Mouse (Mus musculus): ENCODE results near the gene Foxe3. TPM values are rescaled to one million over a fixed set of nuclear protein-coding genes. Genes with fewer than 3 reads are reported as not detected.
A peak's percentile ranks its signal among the peaks of the same experiment; 100 is the strongest.

Gene Foxe3
- polyA plus RNA-seq, 1 experiment from 2014 or later: not detected

DNA sequence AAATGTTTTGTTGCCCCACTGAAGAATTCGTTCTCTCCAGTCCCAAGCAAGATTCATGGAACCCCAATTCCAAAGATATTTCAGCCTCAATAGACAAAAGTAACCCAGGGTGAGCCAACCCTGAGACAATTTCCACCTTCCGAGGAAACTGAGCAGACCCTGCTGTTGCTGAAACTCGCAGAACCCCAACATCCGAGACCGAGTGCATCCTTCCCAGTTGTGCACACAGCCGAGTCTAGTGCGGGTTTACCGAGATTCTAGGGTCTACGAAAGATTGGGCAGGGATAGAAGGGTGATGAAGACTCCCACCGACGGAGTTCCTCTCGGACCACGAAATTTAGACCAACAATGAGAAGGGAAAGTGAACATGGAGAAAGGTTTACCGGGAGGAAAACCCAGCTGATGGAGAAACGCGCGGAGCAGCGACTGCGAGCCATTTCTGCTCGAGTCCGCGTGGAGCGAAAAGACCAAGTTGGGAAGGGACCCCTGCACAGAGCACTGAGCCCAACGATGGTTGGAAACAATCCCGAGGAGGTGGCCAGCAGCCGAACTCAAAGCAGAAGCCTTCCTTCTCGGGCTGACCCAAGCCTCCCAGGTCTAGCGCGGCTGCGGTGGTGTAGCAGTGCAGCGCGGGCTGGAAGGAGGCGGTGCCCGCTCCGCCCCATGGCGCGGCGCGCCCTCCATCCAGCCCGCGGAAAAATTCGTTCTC, 24.0 kb downstream of the Foxe3 start:
- H3K4me2 ChIP-seq: peak overlapping the region; percentile 88
- peaks cover 97% of the 10 kb centered on the region for H3K27me3 ChIP-seq
- ATAC-seq (replicated peaks; ENCODE audit: low FRiP score): peak; percentile 60
- no peaks in the 10 kb centered on the region for H3K36me3 ChIP-seq
- H3K9me3 ChIP-seq (replicated peaks): no peaks in the 10 kb centered on the region
- H3K27ac ChIP-seq: 0 out of 2 replicates have a peak overlapping the region, but pooled peaks have one; percentile 66
- peaks cover 35% of the 10 kb centered on the region for H3K4me1 ChIP-seq
- peak overlapping the region; percentile 42 for H3K9ac ChIP-seq
- H3K4me3 ChIP-seq (replicated peaks): peak overlapping the region; percentile 49
- 2% methylated on average over 42 of the region's 42 CpGs for WGBS

DNA sequence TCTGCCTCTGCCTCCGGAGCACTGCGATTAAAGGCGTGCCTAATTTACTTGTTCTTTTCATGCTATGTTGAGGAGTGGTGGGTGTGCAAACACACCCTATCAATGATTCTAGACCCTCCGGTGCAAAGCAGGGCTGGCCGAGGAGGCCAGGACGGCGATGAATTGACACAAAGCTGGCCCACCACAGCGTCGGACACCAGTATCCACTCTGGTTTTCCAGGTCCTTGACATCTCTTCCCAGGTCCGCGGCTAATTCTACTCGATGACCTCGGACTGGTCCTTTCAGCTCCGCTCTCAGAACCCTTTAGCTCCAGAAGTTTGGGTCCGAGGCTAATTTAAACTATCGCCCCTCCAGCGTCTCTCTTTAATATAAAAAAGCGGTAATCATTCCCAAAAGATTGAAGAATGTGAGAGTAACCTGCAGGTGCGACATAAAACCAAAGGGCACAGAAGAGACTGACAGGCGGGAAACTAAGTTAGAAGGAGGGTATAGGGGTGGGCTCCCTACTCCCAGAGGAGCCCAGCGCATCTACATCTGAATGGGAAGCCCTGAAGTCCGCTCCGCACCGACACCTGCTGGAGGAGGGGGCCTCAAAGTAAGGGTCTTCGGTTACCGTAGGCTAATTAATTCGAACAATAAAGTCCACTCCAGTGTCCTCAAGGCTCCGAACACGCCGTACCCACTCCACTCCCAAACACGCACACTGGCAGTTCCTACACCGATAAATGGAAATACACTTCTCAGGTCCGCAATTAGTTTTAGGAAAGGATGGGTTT, 24.8 kb downstream of the Foxe3 start:
- no peaks in the 10 kb centered on the region for H3K36me3 ChIP-seq
- WGBS: 8% methylated on average over 33 of the region's 33 CpGs
- ATAC-seq (replicated peaks; ENCODE audit: low FRiP score): no peak
- H3K9ac ChIP-seq: no peak overlapping the region
- H3K9me3 ChIP-seq (replicated peaks): no peaks in the 10 kb centered on the region
- H3K4me2 ChIP-seq: peak overlapping the region; percentile 88
- H3K27me3 ChIP-seq: peaks cover 94% of the 10 kb centered on the region
- no peak overlapping the region for H3K27ac ChIP-seq
- peaks cover 35% of the 10 kb centered on the region for H3K4me1 ChIP-seq
- H3K4me3 ChIP-seq (replicated peaks): peak overlapping the region; percentile 49

DNA sequence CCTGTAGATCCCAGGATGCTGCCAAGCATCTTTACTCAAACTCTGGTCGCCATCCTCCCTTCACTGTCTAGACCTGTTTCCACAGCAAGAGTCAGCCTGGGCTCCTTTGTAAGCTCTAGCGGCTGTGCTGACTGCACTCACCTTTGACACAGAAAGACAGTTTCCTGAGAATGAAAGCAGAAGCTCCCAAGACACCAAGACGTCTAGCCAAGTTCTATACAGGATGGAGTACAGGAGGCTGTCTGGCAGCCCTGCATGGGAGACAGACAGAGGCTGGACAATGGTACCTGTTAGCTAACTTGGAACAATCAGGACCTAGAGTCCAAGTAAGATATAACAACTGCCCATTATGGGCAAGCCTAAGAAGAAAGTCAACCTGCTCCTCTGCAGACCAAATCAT, 25.9 kb downstream of the Foxe3 start:
- H3K9me3 ChIP-seq (replicated peaks): no peaks in the 10 kb centered on the region
- H3K27ac ChIP-seq: no peak overlapping the region
- no peak overlapping the region for H3K4me2 ChIP-seq
- H3K4me1 ChIP-seq: peaks cover 31% of the 10 kb centered on the region
- 28% methylated on average over 3 of the region's 3 CpGs for WGBS
- peaks cover 82% of the 10 kb centered on the region for H3K27me3 ChIP-seq
- no peak overlapping the region for H3K4me3 ChIP-seq (replicated peaks)
- no peak overlapping the region for H3K9ac ChIP-seq
- no peaks in the 10 kb centered on the region for H3K36me3 ChIP-seq
- no peak for ATAC-seq (replicated peaks; ENCODE audit: low FRiP score)

GRCm38 (mm10) chr4:114897853-114898252, 28.0 kb downstream of the Foxe3 start:
- no peaks in the 10 kb centered on the region for H3K9me3 ChIP-seq (replicated peaks)
- no peak overlapping the region for H3K27ac ChIP-seq
- no peak overlapping the region for H3K4me2 ChIP-seq
- H3K27me3 ChIP-seq: peaks cover 69% of the 10 kb centered on the region
- ATAC-seq (replicated peaks; ENCODE audit: low FRiP score): no peak
- H3K4me1 ChIP-seq: peaks cover 18% of the 10 kb centered on the region
- H3K36me3 ChIP-seq: no peaks in the 10 kb centered on the region
- 17% methylated on average over 4 of the region's 4 CpGs for WGBS
- H3K9ac ChIP-seq: no peak overlapping the region
- H3K4me3 ChIP-seq (replicated peaks): no peak overlapping the region

DNA sequence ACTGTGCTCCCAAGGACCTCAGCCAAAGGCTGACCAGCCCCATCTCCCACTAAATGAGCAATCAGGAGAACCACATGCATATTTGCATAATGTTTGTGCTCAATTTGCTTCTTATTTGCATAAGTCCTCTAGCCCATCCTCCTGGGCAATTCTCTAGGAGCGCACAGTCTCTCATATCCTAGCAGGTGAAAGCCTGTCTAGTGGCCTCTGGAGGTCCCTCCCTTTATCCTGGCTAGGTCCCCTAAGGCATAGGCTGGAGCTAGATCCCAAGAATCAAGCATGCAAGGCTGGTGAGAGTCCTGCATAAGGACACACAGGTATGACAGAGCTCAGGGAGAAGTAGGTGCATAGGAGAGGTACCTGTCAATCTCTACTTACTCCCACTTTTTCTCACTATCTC, 43.6 kb downstream of the Foxe3 start:
- WGBS: 92% methylated on average over 1 of the region's 1 CpGs
- Histone ChIP-seq H3K9me3 (replicated peaks) (no peaks in the 10 kb centered on the region), H3K27ac (no peak overlapping the region), H3K36me3 (no peaks in the 10 kb centered on the region), H3K27me3 (0 out of 2 replicates have a peak, but pooled peaks cover 3% of the 10 kb centered on the region), H3K9ac (no peak overlapping the region), H3K4me1 (peaks cover 7% of the 10 kb centered on the region), H3K4me3 (replicated peaks) (no peak overlapping the region), H3K4me2 (no peak overlapping the region)
- ATAC-seq (replicated peaks; ENCODE audit: low FRiP score): no peak

- H3K9ac ChIP-seq: no peak overlapping the region
- 29% methylated on average over 8 of the region's 8 CpGs for WGBS
- no peak overlapping the region for H3K4me2 ChIP-seq
- H3K9me3 ChIP-seq (replicated peaks): no peaks in the 10 kb centered on the region
- H3K27me3 ChIP-seq: no peaks in the 10 kb centered on the region
- no peaks in the 10 kb centered on the region for H3K36me3 ChIP-seq
- 0 out of 2 replicates have a peak overlapping the region, but pooled peaks have one; percentile 10 for H3K27ac ChIP-seq
- H3K4me1 ChIP-seq: peaks cover 8% of the 10 kb centered on the region
- peak; percentile 69; the same call in 1 of the 2 replicates for ATAC-seq (replicated peaks; ENCODE audit: low FRiP score)
- H3K4me3 ChIP-seq (replicated peaks): no peak overlapping the region
These were observed 49.3 kb downstream of the Foxe3 start for GRCm38 (mm10) chr4:114876441-114876972.

Other genes with a start within 250 kb of the Foxe3 start
- gene Gm12830, start 104.3 kb downstream of the Foxe3 start, polyA plus RNA-seq (2015; fragmentation: Nextera tagmentation; extraction: Ambion mirVana): 0.09 and 0.14 TPM in 2 replicates
- 5.2 and 5.5 TPM in 2 replicates for gene Foxd2, start 17.1 kb downstream of the Foxe3 start, polyA plus RNA-seq (2015; fragmentation: Nextera tagmentation; extraction: Ambion mirVana)
- gene Cmpk1, start 61.2 kb upstream of the Foxe3 start, polyA plus RNA-seq (2015; fragmentation: Nextera tagmentation; extraction: Ambion mirVana): 91.9 and 101 TPM in 2 replicates
- gene Stil, start 74.1 kb upstream of the Foxe3 start, polyA plus RNA-seq (2015; fragmentation: Nextera tagmentation; extraction: Ambion mirVana): 12.5 and 13.1 TPM in 2 replicates
- 1.1 and 1.4 TPM in 2 replicates for gene Tal1, start 130.4 kb upstream of the Foxe3 start, polyA plus RNA-seq (2015; fragmentation: Nextera tagmentation; extraction: Ambion mirVana)
- 161 and 191 TPM in 2 replicates for gene Pdzk1ip1, start 162.7 kb upstream of the Foxe3 start, polyA plus RNA-seq (2015; fragmentation: Nextera tagmentation; extraction: Ambion mirVana)
- 0.57 and 0.86 TPM in 2 replicates for gene Cyp4x1, start 208.3 kb upstream of the Foxe3 start, polyA plus RNA-seq (2015; fragmentation: Nextera tagmentation; extraction: Ambion mirVana)

Data from kidney, embryonic 15.5 days (tissue).